Mouse (Mus musculus) left cerebral cortex, postnatal 36 days (tissue): Measurements from ENCODE around the gene Plau. TPM values are rescaled to one million over a fixed set of nuclear protein-coding genes. Genes with fewer than 3 reads are reported as not detected.

Experiments
- DNase-seq, 2 experiments: peaks; one replicate each; pipeline ENCODE4 v3.0.0; 2021 to 2022; ENCODE audit warnings: low spot score in 2 of 2, mixed read lengths in 1 of 2
- intact Hi-C: fragments of 180-260 bp; cut with DNase I; formaldehyde crosslinking; loops from one replicate; pipeline ENCODE4 v1.15.1; 2025
- total RNA-seq, 2 experiments: library from RNA; stranded (reverse); gene quantifications; 2 replicates each; pipeline ENCODE4 v1.2.3; 2021

Plau gene
- total RNA-seq, 2 experiments from 2014 or later: 6.0 to 8.3 TPM

- intact Hi-C loops: no loop called here
- DNase-seq: no peak
These were observed 481 bp downstream of the Plau start for GRCm38 (mm10) chr14:20836905-20837376.

- intact Hi-C loops: no loop called here
- no peak for DNase-seq
These were observed 1.2 kb downstream of the Plau start for GRCm38 (mm10) chr14:20837681-20838080.

- intact Hi-C loops: no loop called here
- no peak for DNase-seq
These were observed 5.1 kb downstream of the Plau start for GRCm38 (mm10) chr14:20841526-20841925.

- no peak for DNase-seq
- intact Hi-C loops: no loop called here
These were observed 6.2 kb downstream of the Plau start for GRCm38 (mm10) chr14:20842629-20843028.

DNA sequence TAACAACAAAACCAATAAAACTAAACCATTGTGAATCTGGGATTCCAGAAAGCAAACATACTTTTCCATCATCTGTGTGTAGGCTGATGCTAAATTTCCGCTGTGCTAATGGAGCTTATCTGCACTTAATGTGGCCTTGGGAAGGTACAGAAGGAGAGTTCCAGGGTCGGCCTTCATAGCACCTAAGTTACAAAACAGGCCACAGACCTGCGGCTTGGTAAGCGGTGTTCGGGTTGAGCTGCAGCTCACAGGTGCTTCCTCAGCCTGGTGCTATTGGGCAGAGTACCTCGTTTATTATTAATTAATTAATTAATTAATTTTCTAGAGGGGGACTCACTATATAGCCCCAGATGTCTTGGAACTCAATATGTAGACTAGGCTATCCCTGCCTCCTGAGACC lies 7.7 kb downstream of the Plau start:
- DNase-seq: no peak
- intact Hi-C loops: no loop called here

DNA sequence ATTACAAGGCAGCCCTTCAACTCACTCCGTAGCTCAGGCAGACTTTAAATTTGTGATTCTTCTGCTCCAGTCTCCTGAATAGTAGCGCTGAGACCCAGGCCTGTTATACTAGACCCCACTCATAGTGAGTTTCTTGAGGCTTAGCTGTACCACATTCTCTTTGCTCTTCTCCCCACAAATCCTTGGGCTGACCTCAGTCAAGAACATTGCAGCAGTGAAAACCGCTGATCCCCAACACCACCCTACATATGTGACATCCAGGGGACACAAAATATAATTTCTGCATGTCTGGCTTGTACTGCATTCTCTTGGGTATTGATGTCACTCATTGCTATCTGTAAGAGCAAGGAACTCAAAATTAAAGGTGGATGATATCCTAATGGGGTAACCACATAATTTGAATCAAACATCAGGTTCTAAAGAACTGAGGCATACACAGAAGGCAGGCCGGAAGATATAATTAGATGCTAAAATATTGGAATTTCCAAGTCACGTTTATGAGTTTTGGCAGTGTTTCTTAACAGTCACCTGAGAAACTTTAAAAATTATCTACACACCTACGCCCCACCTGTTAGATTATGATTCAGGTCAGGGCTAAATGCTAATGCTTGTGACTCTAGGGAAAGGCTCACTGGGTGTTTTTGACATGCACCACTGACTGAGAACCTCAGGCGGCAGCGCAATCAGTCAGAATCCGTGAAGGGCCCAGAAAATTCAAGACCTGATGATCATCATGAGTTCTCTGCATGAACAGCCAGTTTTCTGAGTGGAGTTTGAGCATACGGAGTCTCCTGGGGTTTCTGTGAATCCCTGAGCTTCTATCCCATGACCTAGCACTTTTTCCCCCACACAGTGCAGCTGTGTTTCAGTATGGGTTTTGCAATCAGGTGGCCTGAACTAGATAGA lies 8.5 kb downstream of the Plau start:
- DNase-seq: no peak
- intact Hi-C loops: no loop called here

DNA sequence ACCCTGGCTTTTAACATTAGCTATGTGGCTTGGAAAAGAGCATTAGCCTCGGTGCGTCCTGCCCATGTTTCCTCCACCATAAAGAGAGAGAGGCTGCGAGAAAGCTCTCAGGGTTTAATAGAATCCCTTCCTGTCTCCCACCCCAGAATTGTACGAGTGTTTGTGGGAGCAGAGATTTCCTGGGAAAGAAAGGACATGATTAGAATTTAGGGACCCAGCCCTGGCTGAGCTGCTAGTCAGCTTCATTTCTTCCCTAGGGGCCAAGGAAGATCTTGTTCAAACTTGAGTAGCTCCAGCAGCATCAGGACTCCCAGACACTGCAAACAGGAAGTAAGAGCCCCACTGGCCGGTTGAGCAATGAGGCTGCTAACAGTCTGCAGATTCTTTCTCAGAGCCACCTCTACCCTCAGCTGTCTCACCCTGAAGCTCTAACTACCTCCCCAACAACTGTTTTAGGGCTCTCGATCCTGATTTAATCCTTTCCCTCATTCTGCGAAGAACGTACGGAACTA lies 9.2 kb downstream of the Plau start:
- intact Hi-C loops: no loop called here
- DNase-seq: no peak

GRCm38 (mm10) chr14:20846214-20846613 lies 9.8 kb downstream of the Plau start:
- intact Hi-C loops: no loop called here
- no peak for DNase-seq

- no peak for DNase-seq
- intact Hi-C loops: no loop called here
These were observed 11.2 kb downstream of the Plau start for GRCm38 (mm10) chr14:20847637-20848129.

DNA sequence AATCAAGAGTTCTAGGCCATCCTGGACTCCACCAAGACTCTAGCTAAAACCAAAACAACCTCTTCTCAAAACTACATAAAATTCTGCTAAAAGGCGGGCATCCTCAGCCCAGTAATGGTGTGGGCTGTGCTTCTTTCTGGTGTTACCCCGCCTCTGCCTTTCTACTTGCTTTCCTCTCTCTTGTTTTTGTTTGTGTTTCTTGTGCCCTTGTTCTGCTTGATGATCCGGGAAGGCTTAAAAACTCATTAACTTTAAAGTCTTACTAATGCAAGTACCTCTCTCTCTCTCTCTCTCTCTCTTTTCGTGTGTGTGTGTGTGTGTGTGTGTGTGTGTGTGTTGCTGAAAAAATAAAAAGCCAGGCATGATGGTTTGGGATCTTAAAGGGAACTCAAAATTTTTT lies 13.3 kb downstream of the Plau start:
- DNase-seq: no peak
- intact Hi-C loops: no loop called here

GRCm38 (mm10) chr14:20850498-20850897 lies 14.0 kb downstream of the Plau start:
- no peak for DNase-seq
- intact Hi-C loops: no loop called here

DNA sequence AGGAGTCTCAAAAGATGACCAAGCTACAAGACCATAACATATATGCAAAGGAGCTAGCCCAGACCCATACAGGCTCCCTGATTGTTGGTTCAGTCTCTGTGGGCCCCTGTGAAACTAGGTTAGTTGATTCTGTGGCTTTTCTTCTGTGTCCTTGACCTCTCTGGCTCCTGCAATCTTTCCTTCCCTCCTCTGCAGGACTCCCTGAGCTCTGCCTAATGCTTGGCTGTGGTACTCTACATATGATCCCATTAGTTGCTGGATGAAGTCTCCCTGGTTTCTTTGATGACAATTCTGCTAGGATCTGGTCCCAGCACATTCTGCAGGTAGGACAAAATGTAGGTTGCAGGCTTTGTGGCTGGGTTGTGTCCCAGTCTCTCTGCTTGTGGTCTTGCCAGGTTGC lies 15.3 kb downstream of the Plau start:
- intact Hi-C loops: no loop called here
- no peak for DNase-seq

DNA sequence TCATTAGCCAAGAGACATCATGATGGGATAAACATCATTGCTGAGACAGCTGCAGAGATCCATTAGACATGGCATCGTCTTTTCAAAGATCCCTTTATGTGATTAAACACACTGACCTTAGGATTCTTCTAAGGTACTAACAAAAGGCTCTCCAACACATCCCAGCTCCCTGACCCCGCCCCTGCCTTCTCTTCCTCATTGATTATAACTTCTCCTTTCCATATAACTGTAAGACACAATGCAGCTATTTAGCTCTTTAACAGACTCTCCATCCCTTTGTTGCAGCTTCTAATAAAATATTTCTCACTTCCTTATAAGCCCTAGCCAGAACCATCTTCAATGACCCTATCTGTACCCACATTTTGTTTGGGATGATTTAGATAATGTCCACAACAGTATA lies 24.7 kb downstream of the Plau start:
- intact Hi-C loops: no loop called here
- DNase-seq: no peak

- no peak for DNase-seq
- intact Hi-C loops: no loop called here
These were observed 25.1 kb downstream of the Plau start for GRCm38 (mm10) chr14:20861559-20861958.

GRCm38 (mm10) chr14:20863306-20864065 lies 27.0 kb downstream of the Plau start:
- no peak for DNase-seq
- intact Hi-C loops: no loop called here

- DNase-seq: no peak
- intact Hi-C loops: no loop called here
These were observed 27.7 kb downstream of the Plau start for GRCm38 (mm10) chr14:20864192-20864591.

GRCm38 (mm10) chr14:20865604-20866003 lies 29.1 kb downstream of the Plau start:
- DNase-seq: no peak
- intact Hi-C loops: loop anchor here (5.0 kb wide), 1 partner anchor 108 kb away; no protein-coding TSS in a partner anchor

DNA sequence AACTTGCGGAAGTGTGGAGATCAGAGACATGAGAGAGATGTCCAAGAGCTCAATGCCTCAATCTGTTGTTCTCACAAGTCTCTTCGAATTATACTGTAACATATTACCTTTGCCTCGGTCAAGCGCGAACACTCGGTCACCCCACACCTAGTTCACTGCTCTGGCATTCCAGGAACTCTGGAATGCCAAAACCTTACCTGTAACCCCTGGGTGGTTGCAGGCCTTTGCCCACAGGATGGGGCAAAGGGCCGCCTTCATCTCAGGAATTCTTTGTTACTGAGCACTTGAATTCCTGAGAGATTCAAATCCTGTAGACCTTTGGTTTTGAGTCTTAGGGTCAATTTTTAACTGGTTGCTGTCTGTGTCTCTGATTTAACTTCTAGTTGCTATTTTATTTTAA lies 29.9 kb downstream of the Plau start:
- no peak for DNase-seq
- intact Hi-C loops: loop anchor here (5.0 kb wide), 1 partner anchor 109 kb away; no protein-coding TSS in a partner anchor

- DNase-seq: no peak
- intact Hi-C loops: no loop called here
These were observed 33.6 kb downstream of the Plau start for GRCm38 (mm10) chr14:20870110-20870509.

DNA sequence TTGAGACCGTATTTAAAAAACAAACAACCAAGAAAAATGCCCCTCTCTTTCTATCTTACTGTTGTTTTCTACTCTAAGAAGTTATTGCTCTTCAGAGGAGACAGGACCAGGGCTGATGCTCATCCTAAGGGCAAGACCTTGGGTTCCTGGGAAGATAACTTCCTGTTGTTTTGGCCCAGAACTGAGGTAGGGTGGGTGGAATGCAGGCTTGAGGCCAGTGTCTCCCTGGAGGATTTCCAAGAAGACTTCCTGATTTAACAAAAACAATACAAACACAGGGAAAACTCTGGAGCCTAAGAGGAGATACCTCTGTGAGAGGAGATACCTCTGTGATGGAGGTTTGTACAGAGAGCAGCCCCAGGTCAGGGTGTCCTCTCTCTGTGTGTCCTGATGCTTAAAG lies 35.0 kb downstream of the Plau start:
- intact Hi-C loops: no loop called here

More for the DNA sequence above, 35.0 kb downstream of the Plau start:
- DNase-seq: no peak
